Mouse (Mus musculus) neural tube, embryonic 15.5 days (tissue): ENCODE measurements around the gene Cacna2d3. TPM values are rescaled to one million over a fixed set of nuclear protein-coding genes. Genes with fewer than 3 reads are reported as not detected.

Experiments
- ATAC-seq: fragments of 200-750 bp; cut with Nextera tagmentation; 2 replicates; pipeline ENCODE4 v1.8.0; 2017; ENCODE audit warnings: mild to moderate bottlenecking, moderate TSS enrichment, moderate library complexity; ENCODE audit not compliant: low FRiP score
- H3K27ac ChIP-seq: fragments of 300-500 bp; sonication (generic); replicated peaks from 2 replicates; pipeline ENCODE4 v1.5.1; 2015; ENCODE audit warnings: mild to moderate bottlenecking, inconsistent platforms
- H3K27me3 ChIP-seq: fragments of 300-500 bp; sonication (generic); replicated peaks from 2 replicates; pipeline ENCODE4 v1.6.1; 2015; ENCODE audit warnings: inconsistent platforms
- H3K36me3 ChIP-seq: fragments of 300-500 bp; sonication (generic); 2 replicates; pipeline ENCODE4 v1.6.1; 2015; ENCODE audit warnings: inconsistent platforms
- H3K4me1 ChIP-seq: fragments of 300-500 bp; sonication (generic); 2 replicates; pipeline ENCODE4 v1.6.1; 2015; ENCODE audit warnings: inconsistent platforms
- H3K4me2 ChIP-seq: fragments of 300-500 bp; sonication (generic); 2 replicates; pipeline ENCODE4 v1.6.1; 2015; ENCODE audit warnings: inconsistent platforms, mild to moderate bottlenecking, moderate library complexity
- H3K4me3 ChIP-seq: fragments of 300-500 bp; sonication (generic); replicated peaks from 2 replicates; pipeline ENCODE4 v1.5.1; 2015; ENCODE audit warnings: mild to moderate bottlenecking, inconsistent platforms
- H3K9ac ChIP-seq: fragments of 300-500 bp; sonication (generic); replicated peaks from 2 replicates; pipeline ENCODE4 v1.6.1; 2015; ENCODE audit warnings: mild to moderate bottlenecking, inconsistent platforms
- H3K9me3 ChIP-seq: fragments of 300-500 bp; sonication (generic); replicated peaks from 2 replicates; pipeline ENCODE4 v1.6.1; 2016; ENCODE audit warnings: inconsistent platforms
- WGBS: fragments of 180-500 bp; shearing (Covaris S2); methylation state at CpG from one replicate; pipeline ENCODE4 v1.1.7; 2015; ENCODE audit warnings: mixed read lengths; 5-methylcytosine and 5-hydroxymethylcytosine counted together
- polyA plus RNA-seq: library from polyadenylated mRNA; unstranded; fragments of >200 nt; fragmentation: Nextera tagmentation; extraction: Ambion mirVana; gene quantifications from 2 replicates; pipeline ENCODE4 v1.2.1, GENCODE M21; 2015

Gene Cacna2d3
- polyA plus RNA-seq, 1 experiment from 2014 or later, result 57.1 TPM

DNA sequence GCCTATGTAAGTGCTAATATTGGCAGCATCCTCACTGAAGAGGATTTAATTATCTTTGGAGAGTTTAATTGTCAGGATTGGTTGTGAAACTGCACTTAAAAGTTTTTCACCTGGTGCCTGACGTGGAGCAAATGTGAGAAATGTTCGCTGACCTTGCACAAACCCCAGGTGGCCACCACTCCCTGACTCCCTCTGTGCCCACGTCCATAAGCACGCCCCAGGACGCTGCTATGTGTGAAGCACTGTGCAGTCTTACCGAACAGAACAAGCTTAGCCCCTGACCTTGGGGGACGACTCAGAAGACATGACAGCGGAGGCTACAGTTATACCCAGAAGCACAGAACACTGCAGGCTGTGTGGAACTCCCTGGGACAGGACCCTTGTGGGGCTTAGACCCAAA, 93.5 kb downstream of the Cacna2d3 start:
- Histone ChIP-seq H3K9me3 (no peaks in the 10 kb centered on the region), H3K27ac (no peak overlapping the region), H3K36me3 (no peaks in the 10 kb centered on the region), H3K4me1 (no peaks in the 10 kb centered on the region), H3K4me2 (no peak overlapping the region), H3K4me3 (no peak overlapping the region), H3K9ac (no peak overlapping the region), H3K27me3 (no peaks in the 10 kb centered on the region)
- ATAC-seq, result no peak
- 77% methylated on average over 8 of the region's 8 CpGs for WGBS

DNA sequence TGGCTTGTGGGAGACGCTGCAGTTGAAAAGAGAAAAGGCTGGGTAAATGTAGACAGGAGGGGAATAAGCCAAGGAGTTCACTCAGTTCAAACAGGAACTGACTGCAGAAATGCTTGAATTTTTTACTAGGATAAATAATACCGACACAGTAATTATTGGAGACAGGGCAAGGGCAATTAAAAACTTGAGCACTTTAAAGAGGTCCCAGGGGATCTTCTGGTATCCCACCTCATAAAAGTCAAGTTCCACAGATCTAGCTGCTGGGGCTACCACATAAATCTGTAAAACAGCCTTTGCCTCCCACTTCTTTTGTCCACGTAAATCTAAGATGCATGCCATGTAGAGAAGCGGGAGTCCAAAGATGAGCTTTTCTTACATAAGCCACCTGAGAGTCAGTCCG, 109.2 kb downstream of the Cacna2d3 start:
- Histone ChIP-seq H3K4me3 (no peak overlapping the region), H3K4me1 (no peaks in the 10 kb centered on the region), H3K4me2 (no peak overlapping the region), H3K27ac (no peak overlapping the region), H3K27me3 (no peaks in the 10 kb centered on the region), H3K9me3 (no peaks in the 10 kb centered on the region), H3K36me3 (no peaks in the 10 kb centered on the region), H3K9ac (no peak overlapping the region)
- 59% methylated on average over 5 of the region's 5 CpGs for WGBS
- ATAC-seq, result no peak

DNA sequence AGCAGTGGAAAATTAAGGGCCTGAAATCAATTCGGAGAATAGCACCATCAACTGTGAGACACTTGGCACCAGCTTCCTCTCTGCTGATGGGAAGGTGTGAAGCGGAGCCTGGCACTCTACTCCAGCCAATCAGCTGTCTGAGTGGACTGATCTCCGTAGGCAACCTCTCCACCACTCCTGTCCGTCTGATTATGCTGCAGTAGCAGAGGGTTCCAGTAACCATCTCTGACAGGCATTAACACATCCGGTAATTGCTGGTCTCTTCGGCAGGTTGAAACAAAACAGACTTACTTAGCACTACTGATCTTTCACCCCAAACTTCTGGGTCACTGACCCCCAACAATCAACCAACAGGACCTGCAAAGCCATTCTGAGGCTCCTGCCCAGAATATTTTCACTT, 112.9 kb downstream of the Cacna2d3 start:
- H3K36me3 ChIP-seq, result no peaks in the 10 kb centered on the region
- 62% methylated on average over 6 of the region's 6 CpGs for WGBS
- no peak for ATAC-seq

DNA sequence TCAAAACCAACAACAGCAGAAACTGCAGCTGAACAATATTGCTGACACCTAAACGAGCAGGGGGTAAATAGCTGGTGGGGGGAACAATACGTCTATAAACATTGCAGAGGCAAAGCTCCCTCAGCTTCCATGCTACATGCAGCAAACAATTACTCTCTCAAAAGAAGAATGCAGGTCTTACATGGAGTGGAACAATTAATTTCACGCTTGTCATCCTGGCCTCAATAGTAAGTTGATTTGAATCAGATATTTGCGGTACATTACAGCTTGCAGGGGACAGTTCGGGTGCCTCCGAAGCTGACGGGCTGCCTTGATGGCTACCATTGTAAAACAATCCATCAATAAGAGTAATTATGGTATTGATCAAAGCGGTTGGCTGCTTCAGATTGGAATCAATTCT, 122.2 kb downstream of the Cacna2d3 start:
- Histone ChIP-seq H3K27ac (no peak overlapping the region), H3K4me3 (no peak overlapping the region), H3K9me3 (no peaks in the 10 kb centered on the region), H3K27me3 (no peaks in the 10 kb centered on the region), H3K9ac (no peak overlapping the region), H3K36me3 (no peaks in the 10 kb centered on the region), H3K4me2 (no peak overlapping the region), H3K4me1 (no peaks in the 10 kb centered on the region)
- ATAC-seq, result no peak
- 21% methylated on average over 8 of the region's 8 CpGs for WGBS

More for the DNA sequence above, 112.9 kb downstream of the Cacna2d3 start:
- Histone ChIP-seq H3K27ac (no peak overlapping the region), H3K9ac (no peak overlapping the region), H3K27me3 (no peaks in the 10 kb centered on the region), H3K9me3 (no peaks in the 10 kb centered on the region), H3K4me1 (no peaks in the 10 kb centered on the region), H3K4me2 (no peak overlapping the region), H3K4me3 (no peak overlapping the region)

DNA sequence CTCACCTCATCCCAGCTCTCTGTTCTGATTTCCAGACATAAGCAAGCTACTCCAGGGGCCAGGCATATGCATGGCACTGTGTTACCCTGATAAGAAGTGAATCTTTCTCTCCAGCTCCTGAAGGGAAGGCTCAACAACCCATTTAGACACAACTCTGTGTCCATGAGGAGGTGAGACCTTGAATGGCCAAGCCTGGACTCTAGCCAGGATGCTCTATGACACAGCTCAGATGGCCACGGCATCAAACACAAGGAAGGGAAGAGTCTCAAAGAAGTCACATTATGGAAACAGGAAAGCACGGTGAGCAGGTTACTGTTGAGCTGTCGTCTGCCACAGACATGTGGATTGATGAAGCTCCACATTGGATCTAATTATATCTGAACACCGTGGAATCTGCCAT, 128.8 kb downstream of the Cacna2d3 start:
- Histone ChIP-seq H3K36me3 (no peaks in the 10 kb centered on the region), H3K9me3 (no peaks in the 10 kb centered on the region), H3K27ac (no peak overlapping the region), H3K9ac (no peak overlapping the region), H3K4me1 (no peaks in the 10 kb centered on the region), H3K4me2 (no peak overlapping the region), H3K27me3 (no peaks in the 10 kb centered on the region), H3K4me3 (no peak overlapping the region)
- ATAC-seq, result no peak
- 81% methylated on average over 4 of the region's 4 CpGs for WGBS

DNA sequence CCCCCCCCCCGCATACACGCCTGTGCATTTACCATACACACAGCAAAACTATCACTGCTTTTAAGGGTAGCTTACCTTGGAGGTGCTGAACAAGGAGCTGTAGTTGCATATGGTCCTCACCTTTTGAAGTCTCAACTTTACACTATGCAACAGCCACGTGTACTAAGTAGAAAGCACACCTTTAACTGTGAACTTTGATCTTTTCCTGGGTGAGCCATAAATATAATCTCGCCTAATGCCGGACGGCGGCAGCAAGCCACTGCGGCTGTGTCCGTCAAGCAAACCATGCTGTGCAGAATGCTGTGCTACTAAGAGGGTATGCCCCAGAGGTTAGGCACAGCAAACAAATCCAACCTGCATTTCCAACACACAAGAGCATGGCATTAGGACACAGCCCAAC, 132.0 kb downstream of the Cacna2d3 start:
- no peak for ATAC-seq
- H3K9ac ChIP-seq, result no peak overlapping the region
- 81% methylated on average over 9 of the region's 9 CpGs for WGBS
- H3K9me3 ChIP-seq, result no peaks in the 10 kb centered on the region
- H3K4me2 ChIP-seq, result no peak overlapping the region
- no peaks in the 10 kb centered on the region for H3K27me3 ChIP-seq
- H3K4me3 ChIP-seq, result no peak overlapping the region
- H3K4me1 ChIP-seq, result no peaks in the 10 kb centered on the region
- no peak overlapping the region for H3K27ac ChIP-seq
- H3K36me3 ChIP-seq, result no peaks in the 10 kb centered on the region

DNA sequence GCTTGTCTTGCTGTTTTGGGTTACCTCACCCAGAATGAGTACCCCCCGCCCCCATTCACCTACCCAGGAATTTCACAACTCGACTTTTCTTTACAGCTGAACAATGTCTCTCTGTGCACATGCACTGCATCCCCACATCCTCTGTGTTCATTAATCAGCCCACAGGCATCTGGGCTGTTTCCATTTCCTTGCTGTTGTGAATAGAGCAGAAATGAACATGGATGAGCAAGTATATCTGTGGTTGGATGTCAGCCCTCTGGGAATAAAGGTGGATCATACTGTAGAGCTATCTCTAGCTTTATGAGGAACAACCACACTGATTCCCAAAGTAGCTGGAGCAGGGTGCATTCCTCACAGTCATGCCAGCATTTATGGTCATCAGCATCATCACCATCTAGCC, 139.7 kb downstream of the Cacna2d3 start:
- no peaks in the 10 kb centered on the region for H3K9me3 ChIP-seq
- no peaks in the 10 kb centered on the region for H3K4me1 ChIP-seq
- no peak overlapping the region for H3K4me2 ChIP-seq
- no peak overlapping the region for H3K27ac ChIP-seq
- no peak for ATAC-seq
- H3K4me3 ChIP-seq, result no peak overlapping the region
- WGBS, result 69% methylated on average over 2 of the region's 2 CpGs
- no peak overlapping the region for H3K9ac ChIP-seq
- H3K27me3 ChIP-seq, result no peaks in the 10 kb centered on the region
- no peaks in the 10 kb centered on the region for H3K36me3 ChIP-seq

DNA sequence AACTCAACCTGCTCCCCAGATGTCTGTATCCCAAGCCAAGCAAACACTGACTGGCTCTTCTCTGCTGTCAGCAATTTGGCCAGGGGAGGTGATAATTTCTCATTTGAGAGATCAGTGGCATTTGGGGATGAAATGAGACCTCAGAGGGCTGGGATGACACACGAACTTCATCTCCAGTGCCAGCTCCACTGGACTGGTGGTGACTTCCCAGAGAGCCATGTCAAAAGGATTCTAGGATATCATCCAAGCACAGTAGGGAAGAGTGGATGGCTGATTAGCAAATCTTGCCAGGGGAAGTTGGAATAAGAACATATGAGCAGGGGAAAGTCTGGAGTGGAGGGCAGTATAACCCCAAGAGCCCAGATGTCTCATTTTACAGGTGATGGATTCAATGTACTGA, 143.9 kb downstream of the Cacna2d3 start:
- no peak overlapping the region for H3K27ac ChIP-seq
- no peaks in the 10 kb centered on the region for H3K9me3 ChIP-seq
- H3K36me3 ChIP-seq, result no peaks in the 10 kb centered on the region
- 74% methylated on average over 1 of the region's 1 CpGs for WGBS
- no peak for ATAC-seq
- H3K9ac ChIP-seq, result no peak overlapping the region
- no peaks in the 10 kb centered on the region for H3K4me1 ChIP-seq
- no peaks in the 10 kb centered on the region for H3K27me3 ChIP-seq
- no peak overlapping the region for H3K4me3 ChIP-seq
- H3K4me2 ChIP-seq, result no peak overlapping the region

DNA sequence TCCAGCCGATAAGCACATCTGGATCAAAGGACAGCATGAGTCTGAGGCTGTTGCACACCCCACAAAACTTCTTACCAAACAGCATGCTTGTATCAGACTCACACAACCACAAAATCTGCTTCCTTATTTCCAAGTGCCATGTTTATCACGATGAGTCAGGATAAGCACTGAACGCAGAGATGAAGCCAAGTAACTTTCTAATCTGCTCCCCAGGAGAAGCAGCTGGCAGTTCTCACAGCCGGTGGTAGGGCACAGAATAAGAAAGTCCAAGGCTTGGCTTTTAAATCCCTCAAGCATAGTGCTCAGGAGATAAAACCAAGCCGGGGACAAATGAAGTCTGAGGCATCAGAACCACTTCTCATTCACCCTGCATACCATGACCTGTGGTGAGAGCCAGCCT, 146.1 kb downstream of the Cacna2d3 start:
- Histone ChIP-seq H3K9me3 (no peaks in the 10 kb centered on the region), H3K4me3 (no peak overlapping the region), H3K4me2 (no peak overlapping the region), H3K36me3 (no peaks in the 10 kb centered on the region), H3K9ac (no peak overlapping the region), H3K27me3 (no peaks in the 10 kb centered on the region), H3K4me1 (no peaks in the 10 kb centered on the region), H3K27ac (no peak overlapping the region)
- 76% methylated on average over 5 of the region's 5 CpGs for WGBS
- no peak for ATAC-seq

DNA sequence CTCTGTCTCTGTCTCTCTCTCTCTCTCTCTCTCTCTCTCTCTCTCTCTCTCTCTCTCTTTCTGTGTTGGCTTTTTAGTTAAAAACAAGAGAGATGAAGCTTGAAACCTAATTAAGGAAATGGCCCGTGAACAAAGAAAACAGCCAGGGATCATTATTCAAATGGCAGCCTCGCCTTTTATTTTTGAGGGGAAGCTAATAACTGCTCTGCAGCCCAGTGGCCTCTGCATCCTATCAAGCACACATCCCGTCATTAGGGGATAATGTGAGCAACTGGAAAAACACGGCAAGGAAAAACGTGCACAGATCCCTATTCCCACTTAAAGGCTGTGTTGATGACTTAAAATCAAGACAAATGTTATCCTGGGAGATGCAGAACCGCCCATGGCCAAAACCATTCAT, 159.0 kb downstream of the Cacna2d3 start:
- 6% methylated on average over 6 of the region's 6 CpGs for WGBS
- Histone ChIP-seq H3K4me3 (no peak overlapping the region), H3K27me3 (no peaks in the 10 kb centered on the region), H3K27ac (peak overlapping the region; percentile 25), H3K4me2 (no peak overlapping the region), H3K4me1 (peaks cover 15% of the 10 kb centered on the region), H3K9me3 (no peaks in the 10 kb centered on the region), H3K36me3 (no peaks in the 10 kb centered on the region), H3K9ac (no peak overlapping the region)
- no peak for ATAC-seq

DNA sequence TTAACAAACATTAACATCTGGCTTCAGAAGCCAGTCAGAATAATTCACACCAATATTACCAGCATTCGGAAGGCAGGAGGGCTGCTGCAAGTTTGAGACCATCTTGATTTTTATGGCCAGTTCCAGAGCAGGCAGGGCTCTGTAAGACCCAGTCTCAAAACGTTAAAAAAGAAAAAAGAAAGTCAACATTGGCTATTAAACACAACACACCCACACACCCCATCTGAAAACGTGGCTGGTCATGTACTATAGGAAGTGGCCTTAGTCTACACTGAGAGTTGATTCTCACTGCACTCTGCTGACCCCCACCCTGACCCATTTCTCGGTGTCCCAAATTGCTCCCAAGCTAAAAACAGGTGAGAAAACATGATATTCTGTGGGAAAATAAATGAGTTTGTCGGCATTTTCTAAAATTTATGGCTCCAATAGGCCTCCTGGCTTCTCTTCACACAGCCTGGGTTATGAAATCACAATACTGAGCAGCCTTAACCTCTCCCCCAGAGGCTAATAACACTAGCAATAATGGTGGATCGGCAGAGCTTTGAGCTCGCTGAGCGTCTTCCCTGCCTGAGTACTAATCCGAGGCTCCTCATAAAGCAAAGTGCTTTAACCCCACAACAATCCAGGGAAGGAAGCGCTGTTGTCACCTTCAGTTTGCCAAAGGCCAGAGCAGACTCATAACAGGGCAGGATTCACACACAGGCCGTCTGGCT, 160.4 kb downstream of the Cacna2d3 start:
- Histone ChIP-seq H3K9ac (no peak overlapping the region), H3K4me2 (no peak overlapping the region), H3K36me3 (no peaks in the 10 kb centered on the region), H3K9me3 (no peaks in the 10 kb centered on the region), H3K27ac (0 out of 2 replicates have a peak overlapping the region, but pooled peaks have one; percentile 37), H3K27me3 (no peaks in the 10 kb centered on the region), H3K4me1 (peaks cover 15% of the 10 kb centered on the region), H3K4me3 (no peak overlapping the region)
- peak; percentile 47; the same call in 1 of the 2 replicates for ATAC-seq
- 29% methylated on average over 11 of the region's 11 CpGs for WGBS

DNA sequence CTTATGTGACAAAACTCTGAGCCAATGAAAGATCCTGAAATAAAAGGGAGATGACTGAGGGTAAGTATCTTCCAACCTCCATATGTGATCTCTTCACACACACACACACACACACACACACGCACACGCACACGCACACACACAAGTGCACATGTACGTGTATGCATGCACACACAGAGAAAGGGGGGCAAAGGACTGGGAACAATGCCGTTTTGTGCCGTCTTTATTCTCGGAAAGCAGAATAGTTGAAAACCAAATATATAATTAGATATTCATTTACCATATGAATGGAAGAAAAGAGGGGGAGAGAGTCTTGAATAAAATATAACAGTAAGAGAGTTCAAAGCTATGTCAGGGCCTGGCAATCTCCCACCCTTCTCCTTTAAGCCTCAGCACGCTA, 163.2 kb downstream of the Cacna2d3 start:
- 93% methylated on average over 8 of the region's 8 CpGs for WGBS
- Histone ChIP-seq H3K4me3 (no peak overlapping the region), H3K4me2 (no peak overlapping the region), H3K27me3 (no peaks in the 10 kb centered on the region), H3K4me1 (peaks cover 15% of the 10 kb centered on the region), H3K9ac (no peak overlapping the region), H3K27ac (no peak overlapping the region), H3K36me3 (no peaks in the 10 kb centered on the region), H3K9me3 (no peaks in the 10 kb centered on the region)
- ATAC-seq, result no peak
